Mouse (Mus musculus) brain, embryonic 14.5 days (tissue): ENCODE measurements around the gene Snrpd3.
"Not testable (repeated sequence)": the region's sequence is repeated elsewhere in the genome, so short reads cannot be mapped to it uniquely, and the experiment has no call there.

Source experiments
- CTCF ChIP-seq: fragments of 200-500 bp; IDR thresholded peaks from 2 replicates; pipeline ENCODE4 v1.5.1; 2012; ENCODE audit warnings: inconsistent platforms, mild to moderate bottlenecking, moderate library complexity, borderline replicate concordance; ENCODE audit not compliant: insufficient read depth, insufficient read length; ENCODE audit errors: extremely low read depth
- POLR2A ChIP-seq: fragments of 200-500 bp; IDR thresholded peaks from 2 replicates; pipeline ENCODE4 v1.6.1; 2012; ENCODE audit warnings: mild to moderate bottlenecking, inconsistent platforms, borderline replicate concordance; ENCODE audit not compliant: poor library complexity, insufficient read depth, insufficient read length, severe bottlenecking; ENCODE audit errors: extremely low read depth

DNA sequence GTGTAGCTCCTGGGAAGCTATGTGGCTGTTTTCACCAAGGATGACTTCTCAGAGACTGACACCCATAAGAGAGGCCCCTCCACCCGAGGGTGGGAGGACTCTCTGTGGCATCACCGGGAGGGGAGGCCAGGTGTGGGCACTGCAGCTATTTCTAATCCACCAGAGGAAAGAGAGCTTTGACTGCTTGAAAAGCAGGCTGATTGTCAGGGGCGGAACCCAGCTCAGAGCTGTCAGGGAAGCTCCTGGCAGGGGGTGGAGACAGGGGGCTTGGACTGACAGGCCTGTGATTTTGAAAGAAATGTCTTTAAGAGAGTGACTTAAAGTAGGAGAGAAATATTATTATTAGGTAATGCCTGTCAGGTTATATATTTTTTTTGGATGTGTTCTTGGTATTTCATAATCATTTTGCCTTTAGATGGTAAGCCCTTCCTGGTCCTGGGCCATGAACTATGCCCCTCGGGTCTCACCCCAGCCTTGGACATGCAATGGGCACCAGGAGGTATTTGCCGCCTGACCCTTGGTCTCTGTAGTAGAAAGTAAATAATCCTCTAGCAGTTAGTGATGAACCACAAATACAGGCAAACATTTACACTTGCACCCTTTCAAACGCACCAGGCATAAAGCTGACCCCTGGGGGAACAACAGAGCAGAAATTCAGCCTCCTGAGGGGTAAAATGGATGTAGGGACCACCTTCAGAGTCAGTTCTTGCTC, 42.1 kb upstream of the Snrpd3 start:
- TF ChIP-seq CTCF, POLR2A: not testable (repeated sequence)
